Comparison of ENCODE assay signal across 31 mouse cellular contexts in the genomic region with DNA sequence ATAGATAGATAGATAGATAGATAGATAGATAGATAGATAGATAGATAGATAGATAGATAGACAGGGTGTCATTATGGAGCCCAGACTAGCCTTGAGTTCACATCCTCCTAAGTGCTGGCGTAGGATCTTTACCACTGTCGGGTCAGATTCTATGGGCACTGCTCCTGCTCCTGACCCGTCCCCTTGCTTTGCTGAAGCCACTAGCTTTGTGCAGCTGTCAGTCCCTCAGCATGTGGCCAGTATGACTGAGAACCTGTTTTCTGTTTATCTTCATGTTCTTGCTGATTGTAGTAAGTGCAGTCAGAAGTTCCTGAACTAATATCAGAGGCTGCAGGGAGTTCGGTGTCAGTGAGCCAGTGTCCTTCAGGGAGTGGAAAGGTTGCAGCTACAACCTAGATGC.
"Had no signal": no experiment of that assay in that cellular context is flagged by ENCODE, and none has a peak within 500 bp of the region (broad histone marks: within the 10 kb centered on the region; RNA-seq: fewer than 3 reads in every experiment).

No protein-coding gene starts in this region.

- ATAC-seq: liver, embryonic 12.5 days; liver, postnatal 0 days; lung, postnatal 0 days; midbrain, embryonic 13.5 days; midbrain, embryonic 15.5 days; midbrain, embryonic 16.5 days had no signal

- H3K4me2 ChIP-seq: limb, embryonic 12.5 days; limb, embryonic 13.5 days; limb, embryonic 15.5 days; liver, embryonic 11.5 days; liver, embryonic 12.5 days; liver, embryonic 13.5 days; liver, embryonic 15.5 days; lung, embryonic 14.5 days; lung, embryonic 15.5 days; midbrain, embryonic 11.5 days; midbrain, embryonic 12.5 days; midbrain, embryonic 13.5 days; midbrain, embryonic 15.5 days had no signal

- H3K4me3 ChIP-seq: left cerebral cortex, adult 2 months; limb, embryonic 10.5 days; limb, embryonic 12.5 days; limb, embryonic 13.5 days; limb, embryonic 15.5 days; liver, embryonic 12.5 days; liver, embryonic 13.5 days; liver, embryonic 15.5 days; lung, embryonic 15.5 days; midbrain, embryonic 10.5 days; midbrain, embryonic 12.5 days; midbrain, embryonic 13.5 days; midbrain, embryonic 15.5 days had no signal

- H3K36me3 ChIP-seq: limb, embryonic 10.5 days; limb, embryonic 12.5 days; limb, embryonic 13.5 days; limb, embryonic 15.5 days; lung, embryonic 15.5 days; midbrain, embryonic 10.5 days; midbrain, embryonic 12.5 days; midbrain, embryonic 13.5 days; midbrain, embryonic 15.5 days had no signal

- H3K27ac ChIP-seq: left cerebral cortex, adult 2 months; limb, embryonic 12.5 days; limb, embryonic 13.5 days; limb, embryonic 15.5 days; liver, embryonic 12.5 days; liver, embryonic 13.5 days; liver, embryonic 14.5 days; liver, embryonic 15.5 days; lung, embryonic 15.5 days; macrophage; midbrain, embryonic 12.5 days; midbrain, embryonic 13.5 days; midbrain, embryonic 15.5 days had no signal

- DNase-seq: left cerebral cortex, postnatal 4 days; liver; liver, embryonic 13.5 days; liver, postnatal 0 days; lung, adult 18-20 months; lung, adult 2 months; lung, embryonic 14.5 days; lung, postnatal 10 days; lung, postnatal 14 days; lung, postnatal 36 days; lung, postnatal 4 days; midbrain, embryonic 14.5 days had no signal

- H3K4me1 ChIP-seq: limb, embryonic 12.5 days; limb, embryonic 13.5 days; limb, embryonic 15.5 days; lung, embryonic 15.5 days; midbrain, embryonic 12.5 days; midbrain, embryonic 13.5 days; midbrain, embryonic 15.5 days had no signal

- H3K27me3 ChIP-seq: limb, embryonic 12.5 days; limb, embryonic 13.5 days; limb, embryonic 15.5 days; liver, embryonic 12.5 days; liver, embryonic 13.5 days; liver, embryonic 15.5 days; lung, embryonic 15.5 days; megakaryocyte, embryonic 14.5 days; midbrain, embryonic 12.5 days; midbrain, embryonic 13.5 days; midbrain, embryonic 15.5 days had no signal
